Mouse (Mus musculus): ENCODE measurements at regions not wholly inside any gene's neighbourhood (a gene's known extent, or its start where the extent isn't known, plus 50 kb on each side); places are given as distances from the start of the nearest gene placed in this dataset.

GRCm38 (mm10) chr10:111782195-111782810, 190.2 kb upstream of the Krr1 start:
- no peak for TF ChIP-seq EP300 (IDR thresholded peaks at IDR 0.05)
- no peak for TF ChIP-seq CTCF (IDR thresholded peaks at IDR 0.05)

All from lung, postnatal 0 days (tissue).